In genomic region chr15:85678981-85679708, GRCm38 (mm10) we compare ENCODE assay signal across 9 mouse cellular contexts. TPM values are rescaled to one million over a fixed set of nuclear protein-coding genes. Genes with fewer than 3 reads are reported as not detected.
A peak's percentile ranks its signal among the peaks of the same experiment; 100 is the strongest.
DNase-seq lines count a peak whose midpoint lies in the region; ATAC-seq and TF ChIP-seq lines count a peak whose summit lies in the region.
"Had no signal": no experiment of that assay in that cellular context is flagged by ENCODE, and none has a peak within 500 bp of the region (broad histone marks: within the 10 kb centered on the region; RNA-seq: fewer than 3 reads in every experiment).

No protein-coding gene starts in this region.

- peaks cover 42% of the 10 kb centered on the region for H3K27me3 ChIP-seq in limb, embryonic 12.5 days
- peaks cover 66% of the 10 kb centered on the region for H3K27me3 ChIP-seq in limb, embryonic 10.5 days (ENCODE audit: low read depth, poor library complexity, severe bottlenecking)
- H3K27me3 ChIP-seq in forebrain, embryonic 15.5 days, result no peaks in the 10 kb centered on the region
- no peaks in the 10 kb centered on the region for H3K27me3 ChIP-seq in limb, embryonic 14.5 days (ENCODE audit: control insufficient read depth, insufficient read depth, low read length)

- no peaks in the 10 kb centered on the region for H3K9me3 ChIP-seq in limb, embryonic 12.5 days
- H3K9me3 ChIP-seq in limb, embryonic 10.5 days (replicated peaks), result no peaks in the 10 kb centered on the region
- H3K9me3 ChIP-seq in forebrain, embryonic 15.5 days, result no peaks in the 10 kb centered on the region
- H3K9me3 ChIP-seq in limb, embryonic 14.5 days (ENCODE audit: control insufficient read depth, low read length), result no peaks in the 10 kb centered on the region
- H3K9me3 ChIP-seq: liver, embryonic 15.5 days had no signal

- ATAC-seq in limb, embryonic 12.5 days (ENCODE audit: insufficient number of reproducible peaks, insufficient read depth, low FRiP score, low TSS enrichment, low read depth), result no peak
- ATAC-seq in forebrain, embryonic 15.5 days (replicated peaks), result peak; percentile 73
- no peak for ATAC-seq in limb, embryonic 14.5 days (ENCODE audit: low FRiP score, low read depth)

- TF ChIP-seq POLR2A in limb, embryonic 14.5 days (IDR thresholded peaks at IDR 0.05; ENCODE audit: borderline replicate concordance, extremely low read depth, insufficient read depth, insufficient read length), result no peak

- peaks cover 23% of the 10 kb centered on the region for H3K4me1 ChIP-seq in limb, embryonic 12.5 days (replicated peaks)
- peaks cover 3% of the 10 kb centered on the region; the same call in 1 of the 2 replicates for H3K4me1 ChIP-seq in limb, embryonic 10.5 days
- peaks cover 91% of the 10 kb centered on the region for H3K4me1 ChIP-seq in forebrain, embryonic 15.5 days
- peaks cover 44% of the 10 kb centered on the region for H3K4me1 ChIP-seq in limb, embryonic 14.5 days (ENCODE audit: control insufficient read depth, insufficient read depth, low read length)
- H3K4me1 ChIP-seq: liver, embryonic 15.5 days had no signal

- peak overlapping the region; percentile 31; the same call in 1 of the 2 replicates for H3K9ac ChIP-seq in limb, embryonic 12.5 days (replicated peaks)
- peak overlapping the region; percentile 66 for H3K9ac ChIP-seq in forebrain, embryonic 15.5 days (replicated peaks)
- H3K9ac ChIP-seq in limb, embryonic 14.5 days (ENCODE audit: low read depth, low read length, severe bottlenecking), result peak overlapping the region; percentile 31; the same call in 1 of the 2 replicates
- H3K9ac ChIP-seq: liver, embryonic 15.5 days had no signal

- H3K27ac ChIP-seq in limb, embryonic 12.5 days, result peak overlapping the region; percentile 78
- H3K27ac ChIP-seq in limb, embryonic 10.5 days, result no peak overlapping the region
- H3K27ac ChIP-seq in forebrain, embryonic 15.5 days (replicated peaks), result peak overlapping the region; percentile 98
- peak overlapping the region; percentile 74 for H3K27ac ChIP-seq in limb, embryonic 14.5 days (replicated peaks; ENCODE audit: low read depth, low read length)
- H3K27ac ChIP-seq: liver, embryonic 15.5 days had no signal

- H3K36me3 ChIP-seq in limb, embryonic 12.5 days, result peaks cover 14% of the 10 kb centered on the region
- H3K36me3 ChIP-seq in limb, embryonic 10.5 days, result no peaks in the 10 kb centered on the region
- peaks cover 18% of the 10 kb centered on the region for H3K36me3 ChIP-seq in forebrain, embryonic 15.5 days
- H3K36me3 ChIP-seq in limb, embryonic 14.5 days (ENCODE audit: control insufficient read depth, insufficient read depth, low read length), result peaks cover 62% of the 10 kb centered on the region
- H3K36me3 ChIP-seq: liver, embryonic 15.5 days had no signal

- WGBS in limb, embryonic 12.5 days, result 79% methylated on average over 24 of the region's 24 CpGs
- 85% methylated on average over 24 of the region's 24 CpGs for WGBS in limb, embryonic 10.5 days
- WGBS in forebrain, embryonic 15.5 days, result 43% methylated on average over 24 of the region's 24 CpGs
- 79% methylated on average over 21 of the region's 24 CpGs for WGBS in limb, embryonic 14.5 days

- H3K4me2 ChIP-seq in limb, embryonic 12.5 days, result peak overlapping the region; percentile 17; the same call in 1 of the 2 replicates
- H3K4me2 ChIP-seq in forebrain, embryonic 15.5 days (replicated peaks), result peak overlapping the region; percentile 62
- H3K4me2 ChIP-seq in limb, embryonic 14.5 days (replicated peaks; ENCODE audit: low read depth, low read length, severe bottlenecking), result peak overlapping the region; percentile 30
- H3K4me2 ChIP-seq: liver, embryonic 15.5 days had no signal

- peak; percentile 76 for DNase-seq in adrenal gland, postnatal 10 days
- DNase-seq in adrenal gland, adult (ENCODE audit: inconsistent age in 2 of 2, low spot score in 1 of 2), result no peak
- DNase-seq in limb, embryonic 10.5 days (ENCODE audit: low spot score), result no peak
- no peak for DNase-seq in limb, embryonic 14.5 days (ENCODE audit: low spot score)
- DNase-seq in adipocyte (ENCODE audit: low spot score), result no peak
- no peak for DNase-seq in kidney, adult 11 months

- H3K4me3 ChIP-seq in limb, embryonic 12.5 days (replicated peaks), result no peak overlapping the region
- H3K4me3 ChIP-seq in limb, embryonic 10.5 days, result no peak overlapping the region
- H3K4me3 ChIP-seq in forebrain, embryonic 15.5 days, result peak overlapping the region; percentile 77
- peak overlapping the region; percentile 19 for H3K4me3 ChIP-seq in limb, embryonic 14.5 days (replicated peaks; ENCODE audit: low read length)
- H3K4me3 ChIP-seq: liver, embryonic 15.5 days had no signal

RNA-seq across cellular contexts. Expression of gene Ppara, which starts 55.6 kb away (rescaled TPM):
- total RNA-seq in adrenal gland, postnatal 10 days (2021), result 100 to 1,000 TPM in 1 of 2 experiments, 10 to 100 TPM in 1; 95.3 to 120 TPM
- 1.9 and 2.4 TPM in 2 replicates for polyA plus RNA-seq in limb, embryonic 12.5 days (2016; fragmentation: Nextera tagmentation; extraction: Ambion mirVana)
- 0.16 and 0.45 TPM in 2 replicates for polyA plus RNA-seq in limb, embryonic 10.5 days (2016; fragmentation: Nextera tagmentation; extraction: Ambion mirVana)
- 1.4 and 1.5 TPM in 2 replicates for polyA plus RNA-seq in forebrain, embryonic 15.5 days (2015; fragmentation: Nextera tagmentation; extraction: Ambion mirVana)
- 0.36 and 0.84 TPM in 2 replicates for polyA plus RNA-seq in limb, embryonic 14.5 days (2012; rRNA removed)
- 2.2 and 2.8 TPM in 2 replicates for polyA plus RNA-seq in limb, embryonic 14.5 days (2014; fragmentation: Nextera tagmentation; extraction: Ambion mirVana)

Comparison
In these comparisons a context has a peak if more than half of its experiments do, and no peak if none do; other contexts are left out.
1. H3K4me3 ChIP-seq: peak in forebrain, embryonic 15.5 days (single experiment) and limb, embryonic 14.5 days (single experiment); none in limb, embryonic 12.5 days (single experiment) and limb, embryonic 10.5 days (single experiment).
2. Peak in every context shown above with its lines, with median percentiles within 50 percentile points of each other: H3K4me2 ChIP-seq and H3K9ac ChIP-seq.